Mouse (Mus musculus) MEL (cell line): ENCODE measurements around the gene Shmt2. TPM values are rescaled to one million over a fixed set of nuclear protein-coding genes. Genes with fewer than 3 reads are reported as not detected.

Experiments used
- DNase-seq: peaks from one replicate; pipeline ENCODE4 v3.0.0; 2011; ENCODE audit warnings: low read depth, low spot score
- H3K27ac ChIP-seq: 2 replicates; pipeline ENCODE4 v1.5.1; 2012; ENCODE audit warnings: low read depth, mild to moderate bottlenecking, control low read depth, low read length, moderate library complexity; ENCODE audit not compliant: control insufficient read depth
- H3K27me3 ChIP-seq, 2 experiments: fragments of 150-350 bp in 1 of 2; sonication (generic) in 1 of 2; 2 replicates each; pipeline ENCODE4 v1.6.1; 2012; ENCODE audit warnings: low read length in 2 of 2, mild to moderate bottlenecking in 2 of 2, improper control_type of control experiment in 1 of 2, moderate library complexity in 1 of 2; ENCODE audit not compliant: insufficient read depth in 2 of 2, control insufficient read depth in 1 of 2
- H3K36me3 ChIP-seq, 2 experiments: 2 replicates each; pipeline ENCODE4 v1.6.1; 2012 to 2014; ENCODE audit warnings: low read length in 2 of 2, improper control_type of control experiment in 1 of 2, inconsistent platforms in 1 of 2, mild to moderate bottlenecking in 1 of 2; ENCODE audit not compliant: insufficient read depth in 2 of 2, control insufficient read depth in 1 of 2
- H3K4me1 ChIP-seq, 2 experiments: fragments of 150-350 bp in 1 of 2; sonication (generic) in 1 of 2; 2 replicates each; pipeline ENCODE4 v1.6.1; 2012; ENCODE audit warnings: low read length in 2 of 2, improper control_type of control experiment in 1 of 2, mild to moderate bottlenecking in 1 of 2; ENCODE audit not compliant: insufficient read depth in 2 of 2, control insufficient read depth in 1 of 2
- H3K4me3 ChIP-seq, 2 experiments: fragments of 150-350 bp in 1 of 2; sonication (generic) in 1 of 2; 2 replicates each; pipeline ENCODE4 v1.5.1; 2012; ENCODE audit warnings: low read depth in 2 of 2, low read length in 2 of 2, mild to moderate bottlenecking in 2 of 2, moderate library complexity in 2 of 2, control low read depth in 1 of 2, improper control_type of control experiment in 1 of 2; ENCODE audit not compliant: control insufficient read depth in 1 of 2, insufficient read depth in 1 of 2
- H3K79me2 ChIP-seq: 2 replicates; pipeline ENCODE4 v1.6.1; 2012; ENCODE audit warnings: mild to moderate bottlenecking, low read length, moderate library complexity; ENCODE audit not compliant: control insufficient read depth, poor library complexity, insufficient read depth
- H3K9ac ChIP-seq: 2 replicates; pipeline ENCODE4 v1.6.1; 2012; ENCODE audit warnings: low read depth, mild to moderate bottlenecking, control low read depth, low read length, moderate library complexity; ENCODE audit not compliant: control insufficient read depth, poor library complexity, severe bottlenecking
- H3K9me3 ChIP-seq: fragments of 150-350 bp; sonication (generic); replicated peaks from 2 replicates; pipeline ENCODE4 v1.6.1; 2012; ENCODE audit warnings: mild to moderate bottlenecking, low read length, improper control_type of control experiment, moderate library complexity; ENCODE audit not compliant: insufficient read depth
- CHD1 ChIP-seq: IDR thresholded peaks from 2 replicates; pipeline ENCODE4 v1.6.1; 2012; ENCODE audit warnings: low read depth, mild to moderate bottlenecking, inconsistent platforms, low read length, improper control_type of control experiment
- CHD2 ChIP-seq: IDR thresholded peaks from 2 replicates; pipeline ENCODE4 v1.6.1; 2011; ENCODE audit warnings: low read length, improper control_type of control experiment
- CTCF ChIP-seq, 3 experiments: IDR thresholded peaks in 2 of 3; conservative IDR thresholded peaks in 1 of 3; 2 replicates each; pipeline ENCODE4 v1.5.1; 2011 to 2012; ENCODE audit warnings: low read length in 3 of 3, low read depth in 2 of 3, mild to moderate bottlenecking in 2 of 3, improper control_type of control experiment in 1 of 3, inconsistent platforms in 1 of 3, mixed read lengths in 1 of 3, moderate library complexity in 1 of 3; ENCODE audit not compliant: control insufficient read depth in 1 of 3, insufficient read depth in 1 of 3, poor library complexity in 1 of 3, severe bottlenecking in 1 of 3
- E2F4 ChIP-seq: IDR thresholded peaks from 2 replicates; pipeline ENCODE4 v1.6.1; 2011; ENCODE audit warnings: low read depth, low read length, improper control_type of control experiment, borderline replicate concordance
- EP300 ChIP-seq, 2 experiments: IDR thresholded peaks; 2 replicates each; pipeline ENCODE4 v1.6.1; 2011; ENCODE audit warnings: improper control_type of control experiment in 2 of 2, low read length in 2 of 2, low read depth in 1 of 2, mild to moderate bottlenecking in 1 of 2
- MAX ChIP-seq: IDR thresholded peaks from 2 replicates; pipeline ENCODE4 v1.6.1; 2011; ENCODE audit warnings: low read length, improper control_type of control experiment
- MAZ ChIP-seq: IDR thresholded peaks from 2 replicates; pipeline ENCODE4 v1.6.1; 2012; ENCODE audit warnings: low read depth, mild to moderate bottlenecking, inconsistent platforms, low read length, improper control_type of control experiment
- MXI1 ChIP-seq: IDR thresholded peaks from 2 replicates; pipeline ENCODE4 v1.6.1; 2011; ENCODE audit warnings: mild to moderate bottlenecking, low read depth, low read length, improper control_type of control experiment
- MYB ChIP-seq: IDR thresholded peaks from 2 replicates; pipeline ENCODE4 v1.6.1; 2011; ENCODE audit warnings: mild to moderate bottlenecking, low read depth, low read length, improper control_type of control experiment
- MYC ChIP-seq: IDR thresholded peaks from 2 replicates; pipeline ENCODE4 v1.6.1; 2011; ENCODE audit warnings: low read depth, mild to moderate bottlenecking, low read length, improper control_type of control experiment, moderate library complexity
- POLR2AphosphoS5 ChIP-seq: IDR thresholded peaks from 2 replicates; pipeline ENCODE4 v1.6.1; 2012; ENCODE audit warnings: low read depth, borderline replicate concordance, mild to moderate bottlenecking, inconsistent platforms, low read length, moderate library complexity, mixed read lengths
- RAD21 ChIP-seq: IDR thresholded peaks from 2 replicates; pipeline ENCODE4 v1.6.1; 2011; ENCODE audit warnings: mild to moderate bottlenecking, low read depth, low read length, improper control_type of control experiment
- SIN3A ChIP-seq: IDR thresholded peaks from 2 replicates; pipeline ENCODE4 v1.6.1; 2012; ENCODE audit warnings: low read length, improper control_type of control experiment, inconsistent platforms
- SMC3 ChIP-seq: IDR thresholded peaks from 2 replicates; pipeline ENCODE4 v1.6.1; 2011; ENCODE audit warnings: low read depth, low read length, improper control_type of control experiment
- TBP ChIP-seq: IDR thresholded peaks from 2 replicates; pipeline ENCODE4 v1.8.0; 2011; ENCODE audit warnings: low read depth, low read length, improper control_type of control experiment
- TCF12 ChIP-seq: IDR thresholded peaks from 2 replicates; pipeline ENCODE4 v1.6.1; 2014; ENCODE audit warnings: low read depth, mild to moderate bottlenecking, inconsistent platforms, low read length, improper control_type of control experiment, moderate library complexity
- USF2 ChIP-seq, 2 experiments: IDR thresholded peaks; 2 replicates each; pipeline ENCODE4 v1.6.1; 2011 to 2012; ENCODE audit warnings: improper control_type of control experiment in 2 of 2, low read length in 2 of 2, borderline replicate concordance in 1 of 2, inconsistent platforms in 1 of 2, low read depth in 1 of 2, mild to moderate bottlenecking in 1 of 2; ENCODE audit not compliant: insufficient read depth in 1 of 2
- ZMIZ1 ChIP-seq: IDR thresholded peaks from 2 replicates; pipeline ENCODE4 v1.6.1; 2012; ENCODE audit warnings: low read depth, mild to moderate bottlenecking, inconsistent platforms, low read length, improper control_type of control experiment, moderate library complexity
- ZNF384 ChIP-seq: IDR thresholded peaks from 2 replicates; pipeline ENCODE4 v1.6.1; 2012; ENCODE audit warnings: low read depth, mild to moderate bottlenecking, inconsistent platforms, low read length, improper control_type of control experiment
- polyA plus RNA-seq, 2 experiments: library from polyadenylated mRNA; stranded (reverse) in 1 of 2; unstranded in 1 of 2; fragments of >175 nt in 1 of 2; fragments of >200 nt in 1 of 2; gene quantifications; 2 replicates each; pipeline versions ENCODE4 v1.2.1 to v1.2.4; 2012; ENCODE audit warnings: low replicate concordance in 2 of 2, low read depth in 1 of 2; ENCODE audit not compliant: insufficient read length in 2 of 2, insufficient read depth in 1 of 2, missing spikeins in 1 of 2
- total RNA-seq: library from RNA; depleted of rRNA; stranded (reverse); fragments of 300-350 nt; gene quantifications from 2 replicates; pipeline ENCODE4 v1.2.3, GENCODE M21; 2012

Gene Shmt2
- total and polyA plus RNA-seq, 3 experiments = 242 to 582 (median 263) TPM

- no peak for DNase-seq
- TF ChIP-seq SIN3A (no peak), EP300 (IDR thresholded peaks at IDR 0.05; ENCODE audit: low read depth in 1 of 2, low read length in 2 of 2) (no peak), USF2 (IDR thresholded peaks at IDR 0.05; ENCODE audit: borderline replicate concordance in 1 of 2, insufficient read depth in 1 of 2, low read depth in 1 of 2, low read length in 2 of 2) (no peak)
- peaks cover 0 to 2% of the 10 kb centered on the region in 2 experiments; a peak in 2 of 4 replicates for H3K27me3 ChIP-seq
Observed at GRCm38 (mm10) chr10:127564301-127564700, 42.1 kb upstream of the Shmt2 start.

GRCm38 (mm10) chr10:127563840-127564239, 41.6 kb upstream of the Shmt2 start:
- H3K4me1 ChIP-seq = no peaks in the 10 kb centered on the region
- no peaks in the 10 kb centered on the region for H3K36me3 ChIP-seq

More at GRCm38 (mm10) chr10:127564301-127564700, 42.1 kb upstream of the Shmt2 start:
- Histone ChIP-seq H3K4me3 (no peak overlapping the region), H3K79me2 (no peaks in the 10 kb centered on the region), H3K36me3 (no peaks in the 10 kb centered on the region), H3K27ac (no peak overlapping the region), H3K9me3 (no peaks in the 10 kb centered on the region), H3K4me1 (no peaks in the 10 kb centered on the region), H3K9ac (no peak overlapping the region)

GRCm38 (mm10) chr10:127561145-127561544, 38.9 kb upstream of the Shmt2 start:
- TF ChIP-seq RAD21 = peak; percentile 20
- TF ChIP-seq ZMIZ1 = no peak
- no peak for TF ChIP-seq TCF12
- TF ChIP-seq CHD2 = no peak
- peak; percentile 31 for TF ChIP-seq SMC3
- TF ChIP-seq MYC = peak; percentile 38; the same call in 1 of the 2 replicates
- TF ChIP-seq MAX = no peak
- TF ChIP-seq MYB = no peak
- peak; percentile 56; the same call in 1 of the 2 replicates for TF ChIP-seq ZNF384
- peak; percentile 19 to 51 (median 46); a peak in 4 of 6 replicates for TF ChIP-seq CTCF (IDR thresholded peaks at IDR 0.05 in 2 of 3, conservative IDR thresholded peaks at IDR 0.05 in 1 of 3; ENCODE audit: control insufficient read depth in 1 of 3, insufficient read depth in 1 of 3, low read depth in 2 of 3, low read length in 3 of 3, poor library complexity in 1 of 3, severe bottlenecking in 1 of 3)
- no peak for TF ChIP-seq MAZ
- Histone ChIP-seq H3K4me3 (no peak overlapping the region), H3K9me3 (no peaks in the 10 kb centered on the region), H3K4me1 (no peaks in the 10 kb centered on the region), H3K27ac (no peak overlapping the region), H3K27me3 (no peaks in the 10 kb centered on the region; a peak in 2 of 4 replicates), H3K36me3 (no peaks in the 10 kb centered on the region), H3K79me2 (no peaks in the 10 kb centered on the region), H3K9ac (no peak overlapping the region)
- peak; percentile 37 for DNase-seq

More at GRCm38 (mm10) chr10:127563840-127564239, 41.6 kb upstream of the Shmt2 start:
- Histone ChIP-seq H3K27me3 (peaks cover 0 to 2% of the 10 kb centered on the region in 2 experiments; a peak in 2 of 4 replicates), H3K4me3 (no peak overlapping the region), H3K9ac (no peak overlapping the region), H3K9me3 (no peaks in the 10 kb centered on the region), H3K27ac (no peak overlapping the region), H3K79me2 (no peaks in the 10 kb centered on the region)
- TF ChIP-seq E2F4 (no peak), MXI1 (no peak), CHD1 (no peak), POLR2AphosphoS5 (no peak), TBP (no peak)
- DNase-seq = no peak
